Mouse (Mus musculus) heart, adult 2 months (tissue): Measurements from ENCODE around the gene Fes.

Experiments
- CTCF ChIP-seq: fragments of 200-600 bp; IDR thresholded peaks from 2 replicates; pipeline ENCODE4 v1.8.1; 2022; ENCODE audit warnings: antibody characterized with exemption, mild to moderate bottlenecking, moderate library complexity
- EP300 ChIP-seq: fragments of 200-500 bp; IDR thresholded peaks from 2 replicates; pipeline ENCODE4 v1.6.1; 2011; ENCODE audit warnings: low read depth, low read length, control low read depth; ENCODE audit not compliant: insufficient read depth
- POLR2A ChIP-seq: fragments of 200-500 bp; IDR thresholded peaks from 2 replicates; pipeline ENCODE4 v1.6.1; 2011; ENCODE audit warnings: mild to moderate bottlenecking, low read depth, low read length, control low read depth; ENCODE audit not compliant: insufficient read depth

- TF ChIP-seq CTCF, result no peak
- no peak for TF ChIP-seq POLR2A
- TF ChIP-seq EP300, result no peak
These were observed 17.5 kb upstream of the Fes start, which contains the start of gene Furin for GRCm38 (mm10) chr7:80405188-80405695.
